Mouse (Mus musculus): Measurements from ENCODE around the gene Dhx29.

DNA sequence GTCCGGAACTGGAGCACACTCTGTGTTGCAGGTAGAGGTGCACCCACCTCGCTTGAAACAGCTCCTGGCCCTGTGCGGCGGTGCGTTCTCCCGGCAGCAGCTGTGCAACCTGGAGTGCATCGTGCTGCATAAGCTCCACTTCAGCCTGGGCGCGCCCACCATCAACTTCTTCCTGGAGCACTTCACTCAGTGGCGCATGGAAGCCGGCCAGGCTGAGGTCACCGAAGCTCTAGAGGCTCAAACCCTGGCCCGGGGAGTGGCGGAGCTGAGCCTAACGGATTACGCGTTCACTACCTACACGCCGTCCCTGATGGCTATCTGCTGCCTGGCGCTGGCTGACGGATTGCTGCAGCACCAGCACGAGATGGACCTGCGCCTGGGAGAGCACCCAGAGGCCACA is 62.3 kb downstream of the Dhx29 start:
- TF ChIP-seq POLR2A (IDR thresholded peaks at IDR 0.05; ENCODE audit: control insufficient read depth, low read depth, low read length) (no peak), CTCF (IDR thresholded peaks at IDR 0.05; ENCODE audit: control insufficient read depth, insufficient read depth, insufficient replicate concordance, low read depth, low read length) (no peak)
